Mouse (Mus musculus) hindbrain, embryonic 15.5 days (tissue): ENCODE results near the gene Dlx6. TPM values are rescaled to one million over a fixed set of nuclear protein-coding genes. Genes with fewer than 3 reads are reported as not detected.

Experiments
- ATAC-seq: fragments of 200-750 bp; cut with Nextera tagmentation; 2 replicates; pipeline ENCODE4 v1.8.0; 2017; ENCODE audit warnings: low read depth, moderate number of reproducible peaks, moderate TSS enrichment; ENCODE audit not compliant: low FRiP score
- H3K27ac ChIP-seq: fragments of 300-500 bp; sonication (generic); replicated peaks from 2 replicates; pipeline ENCODE4 v1.5.1; 2015; ENCODE audit warnings: mild to moderate bottlenecking, inconsistent platforms
- H3K27me3 ChIP-seq: fragments of 300-500 bp; sonication (generic); 2 replicates; pipeline ENCODE4 v1.6.1; 2015; ENCODE audit warnings: control low read depth, inconsistent platforms
- H3K36me3 ChIP-seq: fragments of 300-500 bp; sonication (generic); 2 replicates; pipeline ENCODE4 v1.6.1; 2015; ENCODE audit warnings: control low read depth, inconsistent platforms
- H3K4me1 ChIP-seq: fragments of 300-500 bp; sonication (generic); replicated peaks from 2 replicates; pipeline ENCODE4 v1.6.1; 2015; ENCODE audit warnings: control low read depth, inconsistent platforms
- H3K4me2 ChIP-seq: fragments of 300-500 bp; sonication (generic); 2 replicates; pipeline ENCODE4 v1.6.1; 2015; ENCODE audit warnings: moderate library complexity, mild to moderate bottlenecking, inconsistent platforms
- H3K4me3 ChIP-seq: fragments of 300-500 bp; sonication (generic); 2 replicates; pipeline ENCODE4 v1.5.1; 2015; ENCODE audit warnings: mild to moderate bottlenecking, inconsistent platforms
- H3K9ac ChIP-seq: fragments of 300-500 bp; sonication (generic); 2 replicates; pipeline ENCODE4 v1.6.1; 2015; ENCODE audit warnings: inconsistent platforms
- H3K9me3 ChIP-seq: fragments of 300-500 bp; sonication (generic); 2 replicates; pipeline ENCODE4 v1.6.1; 2016; ENCODE audit warnings: control low read depth, inconsistent platforms
- WGBS: fragments of 180-500 bp; shearing (Covaris S2); methylation state at CpG from one replicate; pipeline ENCODE4 v1.1.7; 2015; 5-methylcytosine and 5-hydroxymethylcytosine counted together
- polyA plus RNA-seq: library from polyadenylated mRNA; unstranded; fragments of >200 nt; fragmentation: Nextera tagmentation; extraction: Ambion mirVana; gene quantifications from 2 replicates; pipeline ENCODE4 v1.2.1, GENCODE M21; 2015

Dlx6 gene
- polyA plus RNA-seq, 1 experiment from 2014 or later: 0.64 TPM

GRCm38 (mm10) chr6:6852944-6853343 lies 10.2 kb upstream of the Dlx6 start:
- Histone ChIP-seq H3K4me2 (no peak overlapping the region), H3K9ac (no peak overlapping the region), H3K27me3 (peaks cover 87% of the 10 kb centered on the region), H3K4me3 (no peak overlapping the region), H3K36me3 (no peaks in the 10 kb centered on the region), H3K27ac (no peak overlapping the region), H3K9me3 (no peaks in the 10 kb centered on the region), H3K4me1 (no peaks in the 10 kb centered on the region)
- WGBS: 21% methylated on average over 3 of the region's 3 CpGs
- ATAC-seq: no peak

- Histone ChIP-seq H3K9ac (no peak overlapping the region), H3K27me3 (peaks cover 84% of the 10 kb centered on the region), H3K4me1 (no peaks in the 10 kb centered on the region), H3K36me3 (no peaks in the 10 kb centered on the region), H3K4me2 (no peak overlapping the region), H3K27ac (no peak overlapping the region), H3K9me3 (no peaks in the 10 kb centered on the region), H3K4me3 (no peak overlapping the region)
- no peak for ATAC-seq
- WGBS: 1% methylated on average over 9 of the region's 9 CpGs
Observed at GRCm38 (mm10) chr6:6854176-6854575, 9.0 kb upstream of the Dlx6 start.

- H3K27me3 ChIP-seq: peaks cover 89% of the 10 kb centered on the region
- no peaks in the 10 kb centered on the region for H3K9me3 ChIP-seq
- no peak overlapping the region for H3K27ac ChIP-seq
- no peak overlapping the region for H3K4me2 ChIP-seq
- H3K4me1 ChIP-seq: no peaks in the 10 kb centered on the region
- no peaks in the 10 kb centered on the region for H3K36me3 ChIP-seq
- under 1% methylated on average over 25 of the region's 25 CpGs for WGBS
- H3K9ac ChIP-seq: no peak overlapping the region
- H3K4me3 ChIP-seq: no peak overlapping the region
- no peak for ATAC-seq
Observed at GRCm38 (mm10) chr6:6854902-6855745, 8.0 kb upstream of the Dlx6 start.

- Histone ChIP-seq H3K27ac (no peak overlapping the region), H3K4me3 (no peak overlapping the region), H3K4me2 (no peak overlapping the region), H3K9me3 (no peaks in the 10 kb centered on the region), H3K27me3 (peaks cover 87% of the 10 kb centered on the region), H3K36me3 (no peaks in the 10 kb centered on the region), H3K9ac (no peak overlapping the region), H3K4me1 (no peaks in the 10 kb centered on the region)
- ATAC-seq: no peak
- WGBS: under 1% methylated on average over 10 of the region's 10 CpGs
Observed at GRCm38 (mm10) chr6:6855746-6856185, 7.4 kb upstream of the Dlx6 start.

GRCm38 (mm10) chr6:6856316-6856715 lies 6.8 kb upstream of the Dlx6 start:
- no peaks in the 10 kb centered on the region for H3K36me3 ChIP-seq
- no peaks in the 10 kb centered on the region for H3K4me1 ChIP-seq
- H3K9me3 ChIP-seq: no peaks in the 10 kb centered on the region
- no peak overlapping the region for H3K4me2 ChIP-seq
- H3K9ac ChIP-seq: no peak overlapping the region
- no peak for ATAC-seq
- 1% methylated on average over 20 of the region's 20 CpGs for WGBS
- H3K27me3 ChIP-seq: peaks cover 85% of the 10 kb centered on the region
- H3K27ac ChIP-seq: no peak overlapping the region
- H3K4me3 ChIP-seq: no peak overlapping the region

GRCm38 (mm10) chr6:6856881-6857280 lies 6.3 kb upstream of the Dlx6 start:
- no peaks in the 10 kb centered on the region for H3K36me3 ChIP-seq
- no peak overlapping the region for H3K27ac ChIP-seq
- H3K4me3 ChIP-seq: no peak overlapping the region
- no peaks in the 10 kb centered on the region for H3K9me3 ChIP-seq
- 4% methylated on average over 4 of the region's 4 CpGs for WGBS
- no peak overlapping the region for H3K9ac ChIP-seq
- ATAC-seq: no peak
- peaks cover 82% of the 10 kb centered on the region for H3K27me3 ChIP-seq
- H3K4me1 ChIP-seq: no peaks in the 10 kb centered on the region
- no peak overlapping the region for H3K4me2 ChIP-seq

- no peak for ATAC-seq
- no peak overlapping the region for H3K27ac ChIP-seq
- H3K36me3 ChIP-seq: no peaks in the 10 kb centered on the region
- H3K4me3 ChIP-seq: no peak overlapping the region
- H3K9ac ChIP-seq: no peak overlapping the region
- no peaks in the 10 kb centered on the region for H3K9me3 ChIP-seq
- peaks cover 81% of the 10 kb centered on the region for H3K27me3 ChIP-seq
- WGBS: 14% methylated on average over 2 of the region's 2 CpGs
- peaks cover 4% of the 10 kb centered on the region; the same call in 1 of the 2 replicates for H3K4me1 ChIP-seq
- H3K4me2 ChIP-seq: no peak overlapping the region
Observed at GRCm38 (mm10) chr6:6857766-6858165, 5.4 kb upstream of the Dlx6 start.

- H3K27me3 ChIP-seq: peaks cover 76% of the 10 kb centered on the region
- no peak overlapping the region for H3K4me2 ChIP-seq
- H3K27ac ChIP-seq: no peak overlapping the region
- ATAC-seq: no peak
- H3K4me3 ChIP-seq: no peak overlapping the region
- no peaks in the 10 kb centered on the region for H3K9me3 ChIP-seq
- no peak overlapping the region for H3K9ac ChIP-seq
- H3K4me1 ChIP-seq: peaks cover 12% of the 10 kb centered on the region
- H3K36me3 ChIP-seq: no peaks in the 10 kb centered on the region
- 0% methylated on average over 1 of the region's 1 CpGs for WGBS
Observed at GRCm38 (mm10) chr6:6858571-6858970, 4.6 kb upstream of the Dlx6 start.

GRCm38 (mm10) chr6:6859111-6859949 lies 3.8 kb upstream of the Dlx6 start:
- Histone ChIP-seq H3K4me2 (no peak overlapping the region), H3K4me3 (no peak overlapping the region), H3K36me3 (no peaks in the 10 kb centered on the region), H3K9me3 (no peaks in the 10 kb centered on the region), H3K9ac (no peak overlapping the region), H3K27ac (no peak overlapping the region), H3K27me3 (peaks cover 77% of the 10 kb centered on the region), H3K4me1 (peaks cover 17% of the 10 kb centered on the region)
- ATAC-seq: no peak
- under 1% methylated on average over 19 of the region's 19 CpGs for WGBS

GRCm38 (mm10) chr6:6859950-6860410 lies 3.2 kb upstream of the Dlx6 start:
- Histone ChIP-seq H3K9ac (no peak overlapping the region), H3K27ac (no peak overlapping the region), H3K4me1 (peaks cover 17% of the 10 kb centered on the region), H3K4me3 (no peak overlapping the region), H3K9me3 (no peaks in the 10 kb centered on the region), H3K36me3 (no peaks in the 10 kb centered on the region), H3K4me2 (0 out of 2 replicates have a peak overlapping the region, but pooled peaks have one; percentile 5), H3K27me3 (peaks cover 77% of the 10 kb centered on the region)
- no peak for ATAC-seq
- under 1% methylated on average over 21 of the region's 21 CpGs for WGBS

- Histone ChIP-seq H3K9ac (no peak overlapping the region), H3K9me3 (no peaks in the 10 kb centered on the region), H3K27me3 (peaks cover 77% of the 10 kb centered on the region), H3K4me3 (no peak overlapping the region), H3K27ac (no peak overlapping the region), H3K4me1 (peaks cover 17% of the 10 kb centered on the region), H3K36me3 (no peaks in the 10 kb centered on the region), H3K4me2 (peak overlapping the region; percentile 1; the same call in 1 of the 2 replicates)
- ATAC-seq: no peak
- WGBS: under 1% methylated on average over 33 of the region's 33 CpGs
Observed at GRCm38 (mm10) chr6:6860411-6861085, 2.6 kb upstream of the Dlx6 start.
